Mouse (Mus musculus) lung, embryonic 14.5 days (tissue): ENCODE measurements around the gene Reps2. TPM values are rescaled to one million over a fixed set of nuclear protein-coding genes. Genes with fewer than 3 reads are reported as not detected.
A peak's percentile ranks its signal among the peaks of the same experiment; 100 is the strongest.

ENCODE experiments used
- ATAC-seq: fragments of 200-750 bp; cut with Nextera tagmentation; 2 replicates; pipeline ENCODE4 v1.8.0; 2017; ENCODE audit warnings: mild to moderate bottlenecking, moderate TSS enrichment, moderate library complexity; ENCODE audit not compliant: insufficient read depth
- DNase-seq: peaks from one replicate; pipeline ENCODE4 v3.0.0-alpha.2; 2015
- H3K27ac ChIP-seq: fragments of 300-500 bp; sonication (generic); 2 replicates; pipeline ENCODE4 v1.5.1; 2014; ENCODE audit warnings: low read depth, mild to moderate bottlenecking, moderate library complexity
- H3K27me3 ChIP-seq: fragments of 300-500 bp; sonication (generic); 2 replicates; pipeline ENCODE4 v1.6.1; 2014; ENCODE audit warnings: low read length, control low read depth; ENCODE audit not compliant: insufficient read depth
- H3K36me3 ChIP-seq: fragments of 300-500 bp; sonication (generic); 2 replicates; pipeline ENCODE4 v1.6.1; 2014; ENCODE audit warnings: control low read depth; ENCODE audit not compliant: insufficient read depth
- H3K4me1 ChIP-seq: fragments of 300-500 bp; sonication (generic); 2 replicates; pipeline ENCODE4 v1.6.1; 2014; ENCODE audit warnings: antibody characterized with exemption, control low read depth; ENCODE audit not compliant: insufficient read depth
- H3K4me2 ChIP-seq: fragments of 300-500 bp; sonication (generic); 2 replicates; pipeline ENCODE4 v1.6.1; 2014; ENCODE audit warnings: mild to moderate bottlenecking
- H3K4me3 ChIP-seq: fragments of 300-500 bp; sonication (generic); 2 replicates; pipeline ENCODE4 v1.5.1; 2014; ENCODE audit warnings: low read depth, low read length
- H3K9ac ChIP-seq: fragments of 300-500 bp; sonication (generic); 2 replicates; pipeline ENCODE4 v1.6.1; 2014
- H3K9me3 ChIP-seq: fragments of 300-500 bp; sonication (generic); 2 replicates; pipeline ENCODE4 v1.6.1; 2016; ENCODE audit warnings: low read depth, low read length, control low read depth
- CTCF ChIP-seq: IDR thresholded peaks from 2 replicates; pipeline ENCODE4 v1.5.1; 2016; ENCODE audit warnings: antibody characterized with exemption, low read depth
- WGBS: fragments of 180-500 bp; shearing (Covaris S2); extraction: QIAGEN DNeasy Blood & Tissue Kit; methylation state at CpG from one replicate; pipeline ENCODE4 v1.1.7; 2014; 5-methylcytosine and 5-hydroxymethylcytosine counted together
- polyA plus RNA-seq: library from polyadenylated mRNA; unstranded; fragments of >200 nt; fragmentation: Nextera tagmentation; extraction: Ambion mirVana; gene quantifications from 2 replicates; pipeline ENCODE4 v1.2.1, GENCODE M21; 2014

Gene Reps2
- polyA plus RNA-seq, 1 experiment from 2014 or later, result 0.83 TPM

DNA sequence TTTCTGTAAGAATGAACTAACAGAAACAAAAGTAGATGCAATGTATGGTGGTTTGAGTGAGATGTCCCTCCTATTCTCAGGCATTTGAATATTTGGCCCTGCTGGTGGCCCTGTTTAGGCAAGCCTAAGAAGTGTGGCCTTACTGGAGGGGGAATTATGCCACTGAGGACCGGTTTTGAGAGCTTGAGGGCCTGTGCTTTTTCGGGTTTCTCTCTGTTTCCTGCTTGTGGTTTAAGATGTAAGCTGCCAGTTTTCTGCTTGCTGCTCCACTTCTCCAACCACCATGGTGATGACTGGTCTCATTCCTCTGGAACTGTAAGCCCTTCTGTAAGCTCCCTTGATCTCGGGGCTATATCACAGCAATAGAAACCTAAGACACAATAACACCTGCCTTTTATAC is 142.5 kb downstream of the Reps2 start:
- H3K9me3 ChIP-seq, result no peaks in the 10 kb centered on the region
- no peaks in the 10 kb centered on the region for H3K27me3 ChIP-seq
- H3K36me3 ChIP-seq, result no peaks in the 10 kb centered on the region
- no peak overlapping the region for H3K27ac ChIP-seq
- 67% methylated on average over 3 of the region's 3 CpGs for WGBS
- ATAC-seq (no peak), DNase-seq (no peak)
- no peak overlapping the region for H3K4me3 ChIP-seq
- no peak overlapping the region for H3K9ac ChIP-seq
- H3K4me1 ChIP-seq, result no peaks in the 10 kb centered on the region
- TF ChIP-seq CTCF, result no peak
- no peak overlapping the region for H3K4me2 ChIP-seq

DNA sequence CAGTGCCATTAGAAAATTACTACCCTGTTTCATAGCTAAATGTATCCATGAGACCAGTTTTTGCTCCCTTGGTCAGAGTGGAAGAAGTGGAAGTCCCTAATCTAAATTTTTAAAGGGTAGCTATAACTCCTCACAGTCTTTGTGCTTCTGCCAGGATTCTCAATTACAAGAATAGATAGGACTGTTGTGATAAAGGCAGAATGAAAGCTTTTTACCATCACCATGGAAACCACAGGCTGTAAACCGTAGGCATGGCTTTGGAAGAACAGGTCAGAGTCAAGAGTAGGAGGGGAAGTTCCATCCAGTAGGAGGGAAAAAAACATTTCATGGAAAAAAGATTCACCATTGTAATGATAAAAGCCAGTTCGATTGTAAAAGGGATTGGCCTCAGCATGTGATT is 147.0 kb downstream of the Reps2 start:
- Histone ChIP-seq H3K9me3 (no peaks in the 10 kb centered on the region), H3K4me2 (no peak overlapping the region), H3K27me3 (no peaks in the 10 kb centered on the region), H3K4me1 (no peaks in the 10 kb centered on the region), H3K36me3 (no peaks in the 10 kb centered on the region), H3K9ac (no peak overlapping the region), H3K4me3 (no peak overlapping the region), H3K27ac (no peak overlapping the region)
- DNase-seq, result no peak
- ATAC-seq, result no peak
- 55% methylated on average over 2 of the region's 2 CpGs for WGBS
- TF ChIP-seq CTCF, result no peak

DNA sequence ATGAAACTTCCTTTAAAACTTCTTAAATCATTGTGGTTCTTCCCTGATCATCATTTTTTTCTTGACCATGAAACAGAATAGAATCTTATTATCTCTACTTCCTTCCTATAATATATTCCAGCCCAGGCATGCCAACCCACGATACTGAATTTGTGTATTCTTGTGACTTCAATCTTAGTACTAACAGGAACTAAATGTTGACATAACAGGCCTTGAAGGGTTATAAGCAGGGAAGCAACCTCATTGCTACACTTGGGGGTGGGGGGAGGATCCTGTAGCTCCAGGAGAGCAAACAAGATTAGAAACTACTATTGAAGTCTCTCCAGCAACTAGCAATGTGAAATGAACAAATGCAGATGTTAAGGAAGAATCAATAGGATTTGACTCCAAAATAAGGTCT is 154.8 kb downstream of the Reps2 start:
- Histone ChIP-seq H3K36me3 (no peaks in the 10 kb centered on the region), H3K4me2 (no peak overlapping the region), H3K9ac (no peak overlapping the region), H3K27ac (no peak overlapping the region), H3K4me1 (no peaks in the 10 kb centered on the region), H3K4me3 (no peak overlapping the region), H3K9me3 (no peaks in the 10 kb centered on the region), H3K27me3 (no peaks in the 10 kb centered on the region)
- DNase-seq (peak; percentile 1), ATAC-seq (no peak)
- 31% methylated on average over 1 of the region's 1 CpGs for WGBS
- no peak for TF ChIP-seq CTCF

- Histone ChIP-seq H3K27ac (no peak overlapping the region), H3K9me3 (no peaks in the 10 kb centered on the region), H3K4me1 (no peaks in the 10 kb centered on the region), H3K9ac (no peak overlapping the region), H3K4me3 (no peak overlapping the region), H3K4me2 (no peak overlapping the region), H3K27me3 (no peaks in the 10 kb centered on the region), H3K36me3 (no peaks in the 10 kb centered on the region)
- DNase-seq (no peak), ATAC-seq (no peak)
- TF ChIP-seq CTCF, result 0 out of 2 replicates have a peak, but pooled peaks have one; percentile 10
Measured at GRCm38 (mm10) chrX:162487734-162488133, 155.7 kb downstream of the Reps2 start.

- no peak for ATAC-seq
- Histone ChIP-seq H3K4me2 (no peak overlapping the region), H3K9me3 (no peaks in the 10 kb centered on the region), H3K4me3 (no peak overlapping the region), H3K9ac (no peak overlapping the region), H3K27ac (no peak overlapping the region), H3K4me1 (no peaks in the 10 kb centered on the region), H3K27me3 (no peaks in the 10 kb centered on the region), H3K36me3 (no peaks in the 10 kb centered on the region)
- TF ChIP-seq CTCF, result no peak
- WGBS, result 70% methylated on average over 3 of the region's 3 CpGs
- no peak for DNase-seq
Measured at GRCm38 (mm10) chrX:162470213-162470612, 173.2 kb downstream of the Reps2 start.

- no peak overlapping the region for H3K27ac ChIP-seq
- H3K9me3 ChIP-seq, result no peaks in the 10 kb centered on the region
- no peak overlapping the region for H3K4me3 ChIP-seq
- no peak for TF ChIP-seq CTCF
- WGBS, result 70% methylated on average over 5 of the region's 5 CpGs
- H3K27me3 ChIP-seq, result no peaks in the 10 kb centered on the region
- ATAC-seq (no peak), DNase-seq (no peak)
- H3K4me2 ChIP-seq, result no peak overlapping the region
- H3K9ac ChIP-seq, result no peak overlapping the region
- H3K4me1 ChIP-seq, result no peaks in the 10 kb centered on the region
- no peaks in the 10 kb centered on the region for H3K36me3 ChIP-seq
Measured at GRCm38 (mm10) chrX:162462156-162462555, 181.3 kb downstream of the Reps2 start.

DNA sequence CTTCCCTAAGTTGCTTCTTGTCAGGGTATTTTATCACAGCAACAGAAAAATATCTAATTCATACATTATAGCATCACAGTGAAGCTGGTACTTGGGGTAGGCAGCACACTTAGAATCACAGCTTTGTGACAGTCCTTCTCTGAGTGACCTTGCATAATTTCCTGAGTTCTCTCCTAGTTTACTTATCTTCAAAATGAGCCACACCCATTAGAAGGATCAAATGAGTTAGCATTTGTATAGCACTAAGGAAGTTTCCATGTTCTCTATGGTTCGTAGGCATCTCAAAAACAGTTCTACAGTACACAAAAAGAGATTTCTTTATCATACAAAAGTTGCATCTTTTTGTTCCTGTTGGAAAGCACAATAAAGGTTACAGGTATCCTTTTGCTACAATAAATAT is 187.0 kb downstream of the Reps2 start:
- no peak overlapping the region for H3K4me3 ChIP-seq
- no peak overlapping the region for H3K27ac ChIP-seq
- TF ChIP-seq CTCF, result no peak
- H3K27me3 ChIP-seq, result no peaks in the 10 kb centered on the region
- ATAC-seq (no peak), DNase-seq (no peak)
- no peaks in the 10 kb centered on the region for H3K9me3 ChIP-seq
- no peak overlapping the region for H3K4me2 ChIP-seq
- WGBS, result 81% methylated on average over 1 of the region's 1 CpGs
- no peaks in the 10 kb centered on the region for H3K36me3 ChIP-seq
- H3K4me1 ChIP-seq, result no peaks in the 10 kb centered on the region
- H3K9ac ChIP-seq, result no peak overlapping the region

- no peak for DNase-seq
- H3K4me3 ChIP-seq, result no peak overlapping the region
- 66% methylated on average over 1 of the region's 1 CpGs for WGBS
- no peak overlapping the region for H3K27ac ChIP-seq
- H3K4me2 ChIP-seq, result no peak overlapping the region
- no peaks in the 10 kb centered on the region for H3K4me1 ChIP-seq
- no peak overlapping the region for H3K9ac ChIP-seq
- H3K36me3 ChIP-seq, result no peaks in the 10 kb centered on the region
- H3K27me3 ChIP-seq, result no peaks in the 10 kb centered on the region
- no peak for TF ChIP-seq CTCF
- H3K9me3 ChIP-seq, result no peaks in the 10 kb centered on the region
- no peak for ATAC-seq
Measured at GRCm38 (mm10) chrX:162455364-162455763, 188.1 kb downstream of the Reps2 start.
